Mouse (Mus musculus) cerebellum, adult 11-12 months (tissue): ENCODE measurements around the gene Ctla2a.
"Not testable (repeated sequence)": the region's sequence is repeated elsewhere in the genome, so short reads cannot be mapped to it uniquely, and the experiment has no call there.

ENCODE experiments used
- DNase-seq: peaks from one replicate; pipeline ENCODE4 v3.0.0; 2022

The Ctla2a gene

GRCm38 (mm10) chr13:60936500-60936901 is at the start of gene Ctla2a, which contains the start of gene Gm49391:
Ctla2a (minus strand) TSS chr13:60936625.
Gm49391 (minus strand) TSS chr13:60936571.
- DNase-seq: no peak

GRCm38 (mm10) chr13:60972319-60972718 is 35.9 kb upstream of the Ctla2a start:
- not testable (repeated sequence) for DNase-seq

- DNase-seq: not testable (repeated sequence)
Measured at GRCm38 (mm10) chr13:60963985-60964384, 27.6 kb upstream of the Ctla2a start.

GRCm38 (mm10) chr13:60961706-60962105 is 25.3 kb upstream of the Ctla2a start:
- no peak for DNase-seq

- DNase-seq: not testable (repeated sequence)
Measured at GRCm38 (mm10) chr13:60941884-60942283, 5.5 kb upstream of the Ctla2a start, which contains the start of gene Tpbpa. Tpbpa (minus strand) TSS chr13:60941984.

GRCm38 (mm10) chr13:60935490-60935889 is 935 bp downstream of the Ctla2a start, which contains the start of gene Gm49393:
Gm49393 (minus strand) TSS chr13:60935590.
- not testable (repeated sequence) for DNase-seq

- not testable (repeated sequence) for DNase-seq
Measured at GRCm38 (mm10) chr13:60904780-60905179, 31.6 kb downstream of the Ctla2a start, which contains the start of gene Tpbpb. Tpbpb (minus strand) TSS chr13:60904880.

- DNase-seq: no peak
Measured at GRCm38 (mm10) chr13:60897328-60897727, 39.1 kb downstream of the Ctla2a start, which contains the start of gene Ctla2b. Ctla2b (minus strand) TSS chr13:60897447.

- not testable (repeated sequence) for DNase-seq
Measured at GRCm38 (mm10) chr13:60896794-60897193, 39.6 kb downstream of the Ctla2a start, which contains the start of gene Gm49392. Gm49392 (minus strand) TSS chr13:60896894.

- DNase-seq: no peak
Measured at GRCm38 (mm10) chr13:60895406-60896160, 40.8 kb downstream of the Ctla2a start.

- DNase-seq: no peak
Measured at GRCm38 (mm10) chr13:60892301-60892700, 44.1 kb downstream of the Ctla2a start.
